Mouse (Mus musculus): ENCODE data around the gene Troap.

- TF ChIP-seq CHD2 (IDR thresholded peaks at IDR 0.05; ENCODE audit: low read depth, low read length) (no peak), ZNF384 (IDR thresholded peaks at IDR 0.05; ENCODE audit: low read depth, low read length) (no peak), MAFK (IDR thresholded peaks at IDR 0.05; ENCODE audit: insufficient read depth, low read depth, low read length) (no peak), HCFC1 (IDR thresholded peaks at IDR 0.05; ENCODE audit: borderline replicate concordance, insufficient read depth, low read length) (no peak)
These were observed 21.9 kb downstream of the Troap start for GRCm38 (mm10) chr15:99096061-99096793.

All from ES-E14 (cell line).